Mouse (Mus musculus): ENCODE data around the gene Rhbdl2. TPM values are rescaled to one million over a fixed set of nuclear protein-coding genes. Genes with fewer than 3 reads are reported as not detected.

Gene Rhbdl2
- polyA plus RNA-seq, 1 experiment, result not detected

DNA sequence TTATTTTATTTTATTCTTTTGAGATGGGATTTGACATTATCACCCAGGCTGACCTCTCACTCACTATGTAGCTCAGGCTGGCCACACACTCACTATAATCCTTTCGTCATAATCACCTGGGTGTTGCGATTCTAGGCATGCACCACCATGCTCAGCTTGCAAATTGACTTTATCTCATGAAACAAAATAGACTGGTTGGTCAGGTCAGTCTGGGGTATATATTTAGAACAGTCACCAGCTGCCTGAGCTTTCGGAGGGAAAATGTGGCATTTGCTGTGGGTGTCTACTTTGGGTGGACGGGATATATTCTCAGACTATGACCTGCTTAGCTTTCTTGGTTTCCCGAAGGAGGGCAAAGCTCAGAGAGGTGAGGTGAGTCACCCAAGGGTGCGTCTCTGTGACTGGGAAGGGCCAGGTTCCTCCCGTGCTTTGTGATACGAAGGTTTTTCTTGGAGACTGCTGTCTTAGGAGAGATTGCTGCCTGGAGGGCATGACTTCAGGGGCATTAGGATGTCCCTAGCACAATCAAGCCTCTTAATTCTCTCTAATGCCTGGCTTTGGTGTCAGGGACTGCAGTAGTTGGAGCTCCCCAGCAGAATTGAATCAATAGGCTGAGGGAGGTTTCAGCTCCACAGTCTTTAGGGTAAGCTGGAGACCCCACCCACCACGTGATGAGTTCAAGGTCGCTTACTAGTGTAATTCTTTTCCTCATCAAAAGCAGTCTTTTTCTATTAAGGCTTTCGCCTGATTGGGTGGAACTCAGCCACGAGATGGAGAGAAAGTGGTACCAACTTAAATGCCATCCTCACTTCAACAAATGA lies 23.0 kb downstream of the Rhbdl2 start:
- no peaks in the 10 kb centered on the region for H3K4me1 ChIP-seq
- no peaks in the 10 kb centered on the region for H3K27me3 ChIP-seq (replicated peaks)
- H3K36me3 ChIP-seq (replicated peaks; ENCODE audit: low read length), result no peaks in the 10 kb centered on the region
- peaks cover 13% of the 10 kb centered on the region for H3K9me3 ChIP-seq
- TF ChIP-seq GATA1 (IDR thresholded peaks at IDR 0.05; ENCODE audit: borderline replicate concordance, low read length), result no peak
- TF ChIP-seq FLI1 (IDR thresholded peaks at IDR 0.05; ENCODE audit: low read length), result no peak
- no peak overlapping the region for H3K4me3 ChIP-seq (replicated peaks)

DNA sequence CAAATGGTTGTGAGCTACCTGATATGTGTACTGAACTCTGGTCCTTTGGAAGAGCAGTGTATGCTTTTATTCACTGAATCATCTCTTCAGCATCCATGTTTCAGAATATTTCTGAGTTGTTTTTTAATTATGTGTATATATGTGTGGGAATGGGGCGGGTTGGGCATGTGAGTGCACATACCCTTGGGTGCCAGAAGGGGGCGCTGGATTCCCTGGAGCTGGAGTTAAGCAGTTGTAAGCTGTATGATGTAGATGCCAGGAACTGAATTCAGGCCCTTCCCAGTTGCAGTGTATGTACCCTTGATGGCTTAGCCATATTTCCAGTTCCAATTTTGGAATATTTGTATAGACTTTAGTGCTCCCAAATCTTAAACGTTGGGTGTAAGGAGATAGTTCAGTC lies 24.9 kb downstream of the Rhbdl2 start:
- no peak overlapping the region for H3K4me3 ChIP-seq (replicated peaks)
- no peaks in the 10 kb centered on the region for H3K27me3 ChIP-seq (replicated peaks)
- H3K4me1 ChIP-seq, result no peaks in the 10 kb centered on the region
- TF ChIP-seq GATA1 (IDR thresholded peaks at IDR 0.05; ENCODE audit: borderline replicate concordance, low read length), result no peak
- TF ChIP-seq FLI1 (IDR thresholded peaks at IDR 0.05; ENCODE audit: low read length), result no peak
- no peaks in the 10 kb centered on the region for H3K36me3 ChIP-seq (replicated peaks; ENCODE audit: low read length)
- H3K9me3 ChIP-seq, result peaks cover 13% of the 10 kb centered on the region; the same call in 1 of the 2 replicates

DNA sequence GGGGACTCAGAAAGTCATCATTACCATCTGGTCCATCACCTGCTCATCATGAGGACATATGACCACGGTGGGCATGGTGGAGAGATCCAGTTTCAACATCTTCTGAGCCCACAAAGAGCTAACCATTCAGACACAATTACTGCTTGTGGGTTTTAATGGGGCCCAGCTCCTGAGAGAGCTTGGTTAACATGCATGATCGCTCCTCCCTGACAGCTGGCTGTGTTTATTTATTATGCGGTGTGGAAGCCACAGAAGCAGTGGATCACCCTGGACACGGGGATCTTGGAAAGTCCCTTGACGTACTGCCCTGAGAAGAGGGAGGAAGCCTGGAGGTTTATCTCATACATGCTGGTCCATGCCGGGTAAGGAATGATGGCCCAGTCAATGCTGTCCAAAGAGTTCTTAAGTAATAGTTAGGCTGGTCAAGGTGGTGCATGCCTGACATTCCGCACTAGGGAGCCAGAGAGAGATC lies 26.4 kb downstream of the Rhbdl2 start:
- no peak overlapping the region for H3K4me3 ChIP-seq (replicated peaks)
- no peaks in the 10 kb centered on the region for H3K4me1 ChIP-seq
- no peaks in the 10 kb centered on the region for H3K27me3 ChIP-seq (replicated peaks)
- no peak for TF ChIP-seq GATA1 (IDR thresholded peaks at IDR 0.05; ENCODE audit: borderline replicate concordance, low read length)
- TF ChIP-seq FLI1 (IDR thresholded peaks at IDR 0.05; ENCODE audit: low read length), result no peak
- H3K36me3 ChIP-seq (replicated peaks; ENCODE audit: low read length), result no peaks in the 10 kb centered on the region
- H3K9me3 ChIP-seq, result peaks cover 15% of the 10 kb centered on the region; the same call in 1 of the 2 replicates

DNA sequence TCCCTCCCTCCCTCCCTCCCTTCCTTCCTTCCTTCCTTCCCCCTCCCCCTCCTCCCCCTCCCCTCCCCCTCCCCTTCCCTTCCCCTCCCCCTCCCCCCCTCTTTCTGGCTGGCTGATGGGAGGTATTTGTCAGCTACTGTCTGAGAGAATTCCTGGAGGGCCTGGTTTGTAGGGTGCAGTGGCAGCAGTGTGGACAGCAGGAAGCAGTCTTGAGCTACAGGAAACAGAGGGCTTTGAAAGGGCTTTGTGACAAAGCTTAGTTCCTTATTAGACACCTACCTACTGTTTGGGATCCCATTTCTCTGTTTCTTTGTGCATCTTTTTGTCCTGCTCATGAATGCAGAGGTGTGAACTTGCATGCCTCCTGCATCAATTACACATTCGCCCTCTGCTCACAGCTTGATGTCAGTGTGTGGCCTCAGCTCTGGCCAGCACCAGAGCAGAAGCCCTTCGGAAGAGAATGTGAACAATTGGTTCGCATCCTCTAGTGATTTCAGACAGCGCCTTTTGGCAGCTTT lies 31.5 kb downstream of the Rhbdl2 start:
- Histone ChIP-seq H3K4me3 (replicated peaks) (no peak overlapping the region), H3K36me3 (replicated peaks; ENCODE audit: low read length) (no peaks in the 10 kb centered on the region), H3K27me3 (replicated peaks) (no peaks in the 10 kb centered on the region), H3K9me3 (peaks cover 15% of the 10 kb centered on the region; the same call in 1 of the 2 replicates), H3K4me1 (no peaks in the 10 kb centered on the region)
- TF ChIP-seq GATA1 (IDR thresholded peaks at IDR 0.05; ENCODE audit: borderline replicate concordance, low read length) (no peak), FLI1 (IDR thresholded peaks at IDR 0.05; ENCODE audit: low read length) (no peak)

DNA sequence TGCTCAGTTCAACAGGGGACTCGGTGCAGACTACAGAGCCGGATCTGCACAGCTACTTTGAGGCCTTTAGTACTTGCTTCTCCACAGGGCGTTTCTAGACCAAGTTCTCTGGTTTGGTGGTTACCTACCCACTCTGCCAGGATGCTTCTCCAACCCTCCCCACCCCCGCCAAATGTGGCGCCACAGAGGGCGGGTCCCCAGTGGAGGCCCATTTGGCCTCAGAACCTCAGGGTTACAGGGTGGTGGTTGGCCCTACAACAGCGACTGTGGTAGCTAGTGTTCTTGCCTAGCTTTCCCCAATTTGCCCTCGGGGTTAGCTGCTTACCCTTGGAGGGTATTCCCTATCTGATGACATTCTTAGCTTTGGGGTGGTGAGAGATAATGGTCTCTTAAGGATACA lies 54.5 kb downstream of the Rhbdl2 start:
- no peaks in the 10 kb centered on the region for H3K27me3 ChIP-seq (replicated peaks)
- H3K4me3 ChIP-seq (replicated peaks), result no peak overlapping the region
- H3K9me3 ChIP-seq, result peaks cover 7% of the 10 kb centered on the region
- H3K4me1 ChIP-seq, result no peaks in the 10 kb centered on the region
- no peaks in the 10 kb centered on the region for H3K36me3 ChIP-seq (replicated peaks; ENCODE audit: low read length)
- TF ChIP-seq FLI1 (IDR thresholded peaks at IDR 0.05; ENCODE audit: low read length) (no peak), GATA1 (IDR thresholded peaks at IDR 0.05; ENCODE audit: borderline replicate concordance, low read length) (no peak)

DNA sequence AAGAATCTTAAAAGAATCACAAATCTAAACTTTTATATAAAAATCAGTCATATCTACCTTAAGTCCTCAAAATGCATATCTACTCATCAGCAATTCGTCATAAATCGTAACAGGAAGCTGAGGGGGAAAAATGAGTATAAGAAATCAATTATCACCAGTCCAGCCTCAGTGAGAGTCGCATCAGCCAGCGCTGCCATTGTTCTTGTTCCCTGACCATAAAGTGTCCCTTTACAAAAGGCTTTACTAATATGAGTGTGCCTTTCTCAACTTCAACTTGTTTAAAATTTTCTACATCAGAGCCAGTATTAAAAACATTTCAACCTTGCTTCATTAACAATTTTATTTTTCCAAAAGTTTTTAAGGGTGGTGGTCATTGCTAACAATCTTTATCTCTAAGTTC lies 69.2 kb downstream of the Rhbdl2 start:
- no peak for TF ChIP-seq FLI1 (IDR thresholded peaks at IDR 0.05; ENCODE audit: low read length)
- TF ChIP-seq GATA1 (IDR thresholded peaks at IDR 0.05; ENCODE audit: borderline replicate concordance, low read length), result no peak

DNA sequence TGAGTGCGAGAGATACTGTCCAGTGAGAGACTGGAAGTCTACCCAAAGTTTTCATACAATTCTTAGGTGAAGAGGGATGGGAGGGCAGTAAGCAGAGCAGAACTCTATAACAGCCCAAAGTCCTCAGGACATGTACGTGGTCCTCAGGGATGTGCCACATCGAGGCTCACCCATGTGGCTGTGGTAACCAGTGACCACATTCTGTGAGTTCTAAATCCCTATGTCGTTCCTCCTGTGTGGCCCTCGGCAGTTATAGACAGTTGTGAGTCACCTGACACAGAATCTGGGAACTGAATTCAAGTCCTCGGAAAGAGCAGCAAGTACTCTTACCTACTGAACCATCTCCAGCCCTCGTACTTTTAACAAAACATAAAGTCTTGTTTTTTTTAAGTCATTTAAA lies 70.4 kb downstream of the Rhbdl2 start:
- H3K9me3 ChIP-seq, result peaks cover 8% of the 10 kb centered on the region; the same call in 1 of the 2 replicates
- H3K27me3 ChIP-seq (replicated peaks), result no peaks in the 10 kb centered on the region
- no peaks in the 10 kb centered on the region for H3K36me3 ChIP-seq (replicated peaks; ENCODE audit: low read length)
- H3K4me3 ChIP-seq (replicated peaks), result no peak overlapping the region
- no peaks in the 10 kb centered on the region for H3K4me1 ChIP-seq
- no peak for TF ChIP-seq FLI1 (IDR thresholded peaks at IDR 0.05; ENCODE audit: low read length)
- TF ChIP-seq GATA1 (IDR thresholded peaks at IDR 0.05; ENCODE audit: borderline replicate concordance, low read length), result no peak

More for the DNA sequence above, 69.2 kb downstream of the Rhbdl2 start:
- Histone ChIP-seq H3K36me3 (replicated peaks; ENCODE audit: low read length) (no peaks in the 10 kb centered on the region), H3K4me1 (no peaks in the 10 kb centered on the region), H3K4me3 (replicated peaks) (no peak overlapping the region), H3K27me3 (replicated peaks) (no peaks in the 10 kb centered on the region), H3K9me3 (peaks cover 8% of the 10 kb centered on the region)

DNA sequence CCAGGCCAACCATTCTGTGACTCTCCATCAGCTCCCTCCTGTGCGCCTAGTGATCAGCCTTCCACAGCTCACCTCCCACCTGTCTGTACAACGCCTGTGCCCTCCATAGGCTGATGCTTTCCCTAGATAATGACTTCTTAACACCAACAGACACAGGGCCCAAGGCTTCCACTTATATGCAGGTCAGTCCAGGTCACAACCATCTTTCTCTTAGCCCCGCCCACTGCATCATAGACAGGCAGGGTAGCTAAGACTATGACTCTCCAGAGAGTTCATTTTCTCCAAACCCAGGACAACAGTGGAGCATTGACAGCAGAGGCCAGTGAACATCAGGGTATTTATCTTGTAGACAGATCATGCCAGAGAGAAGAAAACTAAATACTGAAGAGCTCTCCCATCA lies 71.7 kb downstream of the Rhbdl2 start, which contains the start of gene 4933427I04Rik:
Gene 4933427I04Rik, plus strand, starts transcription at position 301 of the 400 bp plus-strand sequence.
- Histone ChIP-seq H3K36me3 (replicated peaks; ENCODE audit: low read length) (no peaks in the 10 kb centered on the region), H3K27me3 (replicated peaks) (no peaks in the 10 kb centered on the region), H3K4me1 (no peaks in the 10 kb centered on the region), H3K9me3 (0 out of 2 replicates have a peak, but pooled peaks cover 5% of the 10 kb centered on the region), H3K4me3 (replicated peaks) (no peak within 1 kb of the TSS)
- TF ChIP-seq GATA1 (IDR thresholded peaks at IDR 0.05; ENCODE audit: borderline replicate concordance, low read length) (no peak), FLI1 (IDR thresholded peaks at IDR 0.05; ENCODE audit: low read length) (no peak)

DNA sequence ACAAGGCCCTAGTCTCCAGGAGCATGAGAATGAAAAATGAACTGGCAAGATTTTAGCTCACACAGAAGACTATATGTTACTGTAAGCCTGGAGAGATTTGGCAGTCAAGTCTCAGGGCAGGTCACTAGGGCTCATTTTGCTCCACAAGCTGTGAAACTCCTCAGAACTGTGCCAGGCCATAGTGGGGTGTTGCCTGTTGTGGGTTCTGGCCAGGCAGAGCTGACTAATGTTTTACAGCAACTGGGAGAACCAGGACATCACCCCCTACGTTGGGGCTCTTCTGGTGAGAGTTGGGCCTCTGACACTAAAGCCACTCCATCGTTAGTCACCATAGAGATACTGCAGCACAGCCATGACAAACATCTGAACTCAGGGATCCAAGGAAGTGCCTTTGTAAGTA lies 72.1 kb downstream of the Rhbdl2 start:
- TF ChIP-seq GATA1 (IDR thresholded peaks at IDR 0.05; ENCODE audit: borderline replicate concordance, low read length) (no peak), FLI1 (IDR thresholded peaks at IDR 0.05; ENCODE audit: low read length) (no peak)

DNA sequence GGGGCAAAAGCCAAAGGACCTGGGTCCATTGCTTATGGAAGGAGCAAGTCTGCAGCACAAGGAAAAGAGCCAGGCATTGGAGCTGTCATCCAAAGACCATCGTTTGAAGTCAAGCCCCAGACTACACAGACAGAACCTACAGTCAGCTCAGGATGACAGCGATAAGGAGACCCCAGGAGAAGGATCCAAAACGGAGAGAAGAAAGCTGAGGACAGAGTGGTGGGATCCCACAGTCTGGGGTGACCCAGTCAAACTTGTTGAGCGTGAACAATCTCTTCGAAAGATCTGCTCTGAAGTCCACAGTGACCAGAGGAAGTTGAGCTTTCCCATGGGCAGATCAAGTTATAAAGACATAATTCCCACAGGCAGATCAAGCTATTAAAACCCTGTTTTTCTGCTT lies 72.9 kb downstream of the Rhbdl2 start:
- H3K36me3 ChIP-seq (replicated peaks; ENCODE audit: low read length), result no peaks in the 10 kb centered on the region
- no peak overlapping the region for H3K4me3 ChIP-seq (replicated peaks)
- no peak for TF ChIP-seq GATA1 (IDR thresholded peaks at IDR 0.05; ENCODE audit: borderline replicate concordance, low read length)
- no peak for TF ChIP-seq FLI1 (IDR thresholded peaks at IDR 0.05; ENCODE audit: low read length)

More for the DNA sequence above, 72.1 kb downstream of the Rhbdl2 start:
- no peaks in the 10 kb centered on the region for H3K27me3 ChIP-seq (replicated peaks)
- 0 out of 2 replicates have a peak, but pooled peaks cover 5% of the 10 kb centered on the region for H3K9me3 ChIP-seq
- H3K4me3 ChIP-seq (replicated peaks), result no peak overlapping the region
- H3K36me3 ChIP-seq (replicated peaks; ENCODE audit: low read length), result no peaks in the 10 kb centered on the region
- H3K4me1 ChIP-seq, result no peaks in the 10 kb centered on the region

More for the DNA sequence above, 72.9 kb downstream of the Rhbdl2 start:
- no peaks in the 10 kb centered on the region for H3K4me1 ChIP-seq
- H3K9me3 ChIP-seq, result 0 out of 2 replicates have a peak, but pooled peaks cover 5% of the 10 kb centered on the region
- H3K27me3 ChIP-seq (replicated peaks), result no peaks in the 10 kb centered on the region

Other genes starting within 250 kb of the Rhbdl2 start
- 23.7 and 41.2 TPM in 2 replicates for gene Macf1, start 103.5 kb upstream of the Rhbdl2 start, polyA plus RNA-seq (2012; ENCODE audit: insufficient read depth, low replicate concordance)
- gene Ndufs5, start 69.7 kb upstream of the Rhbdl2 start, polyA plus RNA-seq (2012; ENCODE audit: insufficient read depth, low replicate concordance), result 4.2 and 79.5 TPM in 2 replicates
- 189 and 1,056 TPM in 2 replicates for gene Akirin1, start 37.5 kb upstream of the Rhbdl2 start, polyA plus RNA-seq (2012; ENCODE audit: insufficient read depth, low replicate concordance)
- not detected in 2 replicates for gene 4933427I04Rik, start 71.8 kb downstream of the Rhbdl2 start, polyA plus RNA-seq (2012; ENCODE audit: insufficient read depth, low replicate concordance)
- 1.8 and 47.7 TPM in 2 replicates for gene Mycbp, start 117.0 kb downstream of the Rhbdl2 start, polyA plus RNA-seq (2012; ENCODE audit: insufficient read depth, low replicate concordance)
- gene Rragc, start 129.6 kb downstream of the Rhbdl2 start, polyA plus RNA-seq (2012; ENCODE audit: insufficient read depth, low replicate concordance), result 5.8 and 10.4 TPM in 2 replicates
- not detected in 2 replicates for gene 4930535I16Rik, start 130.1 kb downstream of the Rhbdl2 start, polyA plus RNA-seq (2012; ENCODE audit: insufficient read depth, low replicate concordance)